Mouse (Mus musculus) heart, adult 2 months (tissue): ENCODE results near the gene Cdadc1.

Experiments
- CTCF ChIP-seq: fragments of 200-600 bp; IDR thresholded peaks from 2 replicates; pipeline ENCODE4 v1.8.1; 2022; ENCODE audit warnings: antibody characterized with exemption, mild to moderate bottlenecking, moderate library complexity
- EP300 ChIP-seq: fragments of 200-500 bp; IDR thresholded peaks from 2 replicates; pipeline ENCODE4 v1.6.1; 2011; ENCODE audit warnings: low read depth, low read length, control low read depth; ENCODE audit not compliant: insufficient read depth
- POLR2A ChIP-seq: fragments of 200-500 bp; IDR thresholded peaks from 2 replicates; pipeline ENCODE4 v1.6.1; 2011; ENCODE audit warnings: mild to moderate bottlenecking, low read depth, low read length, control low read depth; ENCODE audit not compliant: insufficient read depth

GRCm38 (mm10) chr14:59644166-59644565 is 46.4 kb upstream of the Cdadc1 start:
- TF ChIP-seq CTCF, result no peak
- TF ChIP-seq EP300, result no peak
- no peak for TF ChIP-seq POLR2A
